Mouse (Mus musculus): ENCODE data around the gene Tas2r125. TPM values are rescaled to one million over a fixed set of nuclear protein-coding genes. Genes with fewer than 3 reads are reported as not detected.
"Not testable (repeated sequence)": the region's sequence is repeated elsewhere in the genome, so short reads cannot be mapped to it uniquely, and the experiment has no call there.

Tas2r125 gene
- total RNA-seq (2021), result not detected
- long read RNA-seq, experiment 1, result 0 reads
- long read RNA-seq, experiment 2, result 0 reads

DNA sequence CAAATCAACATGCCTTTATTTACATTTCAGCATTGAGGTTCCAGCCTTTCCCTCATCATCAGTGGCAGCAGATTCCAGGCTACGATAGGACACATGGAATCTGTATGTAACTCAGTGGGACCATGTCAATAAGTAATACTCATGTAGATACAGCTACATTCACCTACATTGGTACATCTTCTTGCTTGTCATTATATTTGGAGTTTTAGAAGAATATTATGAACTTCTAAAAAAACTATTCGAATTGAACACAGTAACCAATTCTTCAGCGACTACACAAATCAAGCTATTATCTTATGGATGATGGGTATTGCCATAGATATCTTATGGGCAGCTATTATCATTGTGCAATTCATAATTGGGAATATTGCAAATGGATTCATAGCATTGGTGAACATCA, at the start of gene Tas2r125:
TSS of gene Tas2r125 (plus strand) at position 301 of the 400 bp plus-strand sequence.
- no peak for DNase-seq (ENCODE audit: low spot score)

DNA sequence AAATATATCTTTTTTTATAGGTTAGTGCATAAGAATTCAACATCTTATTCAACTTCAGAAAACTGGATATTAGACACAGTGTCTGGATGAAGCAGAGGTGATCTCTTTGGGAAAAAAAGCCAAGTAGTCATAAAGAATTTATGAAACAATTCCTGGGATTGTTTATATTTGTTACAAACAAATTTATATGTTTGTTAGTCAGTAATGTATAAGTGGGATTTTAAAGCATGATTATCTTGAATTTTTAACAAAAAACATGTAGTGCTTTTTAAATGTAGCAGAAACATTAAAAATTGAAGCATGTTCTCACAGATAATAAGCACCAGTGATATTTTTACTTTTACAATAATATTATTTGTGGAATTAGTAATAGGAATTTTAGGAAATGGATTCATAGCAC, 41.7 kb upstream of the Tas2r125 start, which contains the start of gene Tas2r110:
TSS of gene Tas2r110 (plus strand) at position 301 of the 400 bp plus-strand sequence.
- no peak for DNase-seq (ENCODE audit: low spot score)

DNA sequence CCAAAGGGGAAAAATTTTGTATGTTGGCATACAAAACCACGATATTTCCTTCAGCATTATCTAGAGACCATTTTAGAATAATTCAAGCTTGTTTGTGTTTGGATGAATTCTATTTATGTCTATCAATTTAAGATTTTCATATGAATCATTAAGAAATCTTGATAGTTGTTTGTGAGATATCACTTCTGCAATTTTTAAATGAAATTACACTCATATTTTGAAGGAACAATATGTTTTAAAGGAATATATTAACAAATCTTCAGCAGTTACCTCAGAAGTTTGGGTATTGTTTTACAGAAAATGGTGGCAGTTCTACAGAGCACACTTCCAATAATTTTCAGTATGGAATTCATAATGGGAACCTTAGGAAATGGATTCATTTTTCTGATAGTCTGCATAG, 16.7 kb upstream of the Tas2r125 start, which contains the start of gene Tas2r113:
TSS of gene Tas2r113 (plus strand) at position 301 of the 400 bp plus-strand sequence.
- no peak for DNase-seq (ENCODE audit: low spot score)

DNA sequence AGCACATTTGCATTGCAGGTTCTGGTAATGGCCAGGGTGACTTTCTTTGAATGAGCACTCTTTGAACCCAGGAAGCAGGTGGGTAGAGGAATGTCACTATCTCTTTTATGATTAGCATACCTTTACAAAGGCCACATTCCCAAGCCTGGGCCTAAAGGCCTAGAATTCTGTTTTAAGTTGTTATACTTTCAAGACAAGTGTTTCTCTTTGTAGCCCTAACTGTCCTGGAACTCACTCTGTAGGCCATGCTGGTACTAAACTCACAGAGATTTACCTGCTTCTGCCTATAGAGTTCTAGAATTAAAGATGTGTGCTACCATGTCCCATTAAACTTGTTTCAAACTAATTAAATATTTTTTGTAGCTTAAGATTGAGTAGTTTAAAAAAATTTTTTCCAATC, 31.9 kb downstream of the Tas2r125 start:
- DNase-seq (ENCODE audit: low spot score), result not testable (repeated sequence)

DNA sequence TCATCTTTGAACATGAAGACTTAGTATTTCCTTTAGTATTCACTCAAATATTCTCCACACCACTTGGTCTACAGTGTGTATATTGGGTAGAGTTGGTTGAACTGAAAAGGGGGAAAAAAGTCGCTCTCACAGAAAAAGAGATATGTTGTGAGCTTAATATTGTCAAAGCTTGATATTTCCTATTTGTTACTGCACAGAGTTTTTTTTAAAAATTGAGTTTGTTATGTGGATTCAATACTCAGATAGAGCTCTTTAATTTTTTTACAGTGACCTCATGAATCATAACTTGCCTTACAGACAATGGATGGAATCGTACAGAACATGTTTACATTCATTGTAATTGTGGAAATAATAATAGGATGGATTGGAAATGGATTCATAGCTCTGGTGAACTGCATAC, 41.4 kb downstream of the Tas2r125 start, which contains the start of gene Tas2r129:
TSS of gene Tas2r129 (plus strand) at position 301 of the 400 bp plus-strand sequence.
- no peak for DNase-seq (ENCODE audit: low spot score)

DNA sequence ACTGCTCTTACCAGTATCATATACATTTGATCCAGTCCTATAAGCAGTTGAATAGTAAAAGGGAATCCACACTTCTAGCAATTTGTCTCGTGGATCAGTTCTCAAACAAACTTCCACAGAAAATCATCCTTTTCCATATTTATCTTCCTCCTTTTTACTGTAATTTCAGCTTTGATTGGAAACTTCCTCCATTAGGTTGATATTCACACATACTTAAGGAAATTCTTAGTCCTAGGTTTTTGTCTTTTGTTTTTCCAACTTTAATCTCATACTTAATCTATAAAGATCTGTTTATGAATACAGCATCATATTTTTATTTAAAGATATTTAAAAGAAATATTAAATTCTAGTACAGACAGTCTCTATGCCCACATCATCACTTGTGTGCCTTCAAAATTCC, 48.4 kb downstream of the Tas2r125 start, which contains the start of gene Tas2r131:
TSS of gene Tas2r131 (minus strand) at position 101 of the 400 bp plus-strand sequence.
- DNase-seq (ENCODE audit: low spot score), result no peak

Other genes with a start within 250 kb of the Tas2r125 start
- not detected for gene Tas2r121, start 208.6 kb upstream of the Tas2r125 start, total RNA-seq (2021)
- gene Tas2r122, start 197.7 kb upstream of the Tas2r125 start, total RNA-seq (2021), result not detected
- gene Tas2r115, start 171.6 kb upstream of the Tas2r125 start, total RNA-seq (2021), result not detected
- not detected for gene Tas2r124, start 154.9 kb upstream of the Tas2r125 start, total RNA-seq (2021)
- gene Tas2r102, start 147.5 kb upstream of the Tas2r125 start, total RNA-seq (2021), result not detected
- not detected for gene Tas2r136, start 131.5 kb upstream of the Tas2r125 start, total RNA-seq (2021)
- not detected for gene Tas2r117, start 106.8 kb upstream of the Tas2r125 start, total RNA-seq (2021)
- gene Tas2r123, start 62.5 kb upstream of the Tas2r125 start, total RNA-seq (2021), result not detected
- gene Tas2r116, start 54.2 kb upstream of the Tas2r125 start, total RNA-seq (2021), result not detected
- not detected for gene Tas2r110, start 41.6 kb upstream of the Tas2r125 start, total RNA-seq (2021)
- gene Tas2r113, start 16.6 kb upstream of the Tas2r125 start, total RNA-seq (2021), result not detected
- not detected for gene Tas2r129, start 41.5 kb downstream of the Tas2r125 start, total RNA-seq (2021)
- not detected for gene Tas2r131, start 48.3 kb downstream of the Tas2r125 start, total RNA-seq (2021)
- gene Tas2r109, start 71.3 kb downstream of the Tas2r125 start, total RNA-seq (2021), result not detected
- not detected for gene Tas2r103, start 127.5 kb downstream of the Tas2r125 start, total RNA-seq (2021)
- not detected for gene Tas2r140, start 146.2 kb downstream of the Tas2r125 start, total RNA-seq (2021)
- 100 to 1,000 TPM; 137 to 139 TPM for gene Smim10l1, start 195.3 kb downstream of the Tas2r125 start, total RNA-seq (2021)

Data from gastrocnemius, adult 18-20 months (tissue).